Mouse (Mus musculus) bone marrow macrophage, adult 2 months (primary cell): ENCODE results near the gene Asap3. TPM values are rescaled to one million over a fixed set of nuclear protein-coding genes. Genes with fewer than 3 reads are reported as not detected.

Source experiments
- H3K27ac ChIP-seq: 2 replicates; pipeline ENCODE4 v1.5.1; 2012; ENCODE audit warnings: low read depth, low read length; ENCODE audit not compliant: insufficient read depth
- H3K4me1 ChIP-seq: 2 replicates; pipeline ENCODE4 v1.6.1; 2012; ENCODE audit warnings: low read length; ENCODE audit not compliant: control insufficient read depth, insufficient read depth
- H3K4me3 ChIP-seq: 2 replicates; pipeline ENCODE4 v1.5.1; 2012; ENCODE audit warnings: mild to moderate bottlenecking, low read length, moderate library complexity; ENCODE audit not compliant: insufficient read depth
- CTCF ChIP-seq: IDR thresholded peaks from 2 replicates; pipeline ENCODE4 v1.5.1; 2012; ENCODE audit warnings: low read depth, mild to moderate bottlenecking, low read length, moderate library complexity
- POLR2A ChIP-seq: IDR thresholded peaks from 2 replicates; pipeline ENCODE4 v1.6.1; 2012; ENCODE audit warnings: mild to moderate bottlenecking, low read depth, low read length, borderline replicate concordance
- polyA plus RNA-seq: library from polyadenylated mRNA; stranded (reverse); fragments of >200 nt; gene quantifications from 2 replicates; pipeline ENCODE4 v1.2.4, GENCODE M21; 2012; ENCODE audit not compliant: missing spikeins, insufficient read depth, insufficient read length

Asap3 gene
- polyA plus RNA-seq, 1 experiment = 0.78 TPM

DNA sequence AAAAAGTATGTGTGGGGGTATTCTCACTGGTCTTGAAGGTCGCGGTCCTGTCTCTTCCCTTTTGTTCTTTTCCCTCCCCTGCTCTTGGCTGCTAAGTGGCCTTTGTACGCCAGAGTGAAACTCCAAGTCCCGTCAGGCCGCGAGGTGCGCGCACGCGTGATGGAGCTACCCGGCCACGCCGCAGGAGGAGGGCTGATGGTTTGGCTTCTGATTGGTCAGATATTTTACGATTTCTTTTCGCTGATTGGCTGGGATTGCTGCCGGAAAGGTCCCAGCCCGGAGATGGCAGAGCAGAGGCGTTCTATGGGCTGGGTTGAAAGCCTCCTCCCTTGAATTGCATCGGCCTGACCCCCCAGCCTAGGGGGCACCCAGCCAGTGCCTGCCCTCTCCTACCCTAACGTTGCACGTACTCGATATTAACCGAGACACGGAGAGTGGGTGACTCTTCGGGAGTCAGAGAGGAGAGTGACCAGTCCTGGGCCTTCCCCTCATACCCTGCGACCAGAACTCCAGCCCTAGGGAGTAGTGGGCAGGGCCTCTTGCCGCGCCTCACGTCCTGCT lies 79.7 kb downstream of the Asap3 start:
- Histone ChIP-seq H3K4me3 (peak overlapping the region; percentile 77), H3K27ac (peak overlapping the region; percentile 73), H3K4me1 (peaks cover 16% of the 10 kb centered on the region)
- no peak for TF ChIP-seq POLR2A

DNA sequence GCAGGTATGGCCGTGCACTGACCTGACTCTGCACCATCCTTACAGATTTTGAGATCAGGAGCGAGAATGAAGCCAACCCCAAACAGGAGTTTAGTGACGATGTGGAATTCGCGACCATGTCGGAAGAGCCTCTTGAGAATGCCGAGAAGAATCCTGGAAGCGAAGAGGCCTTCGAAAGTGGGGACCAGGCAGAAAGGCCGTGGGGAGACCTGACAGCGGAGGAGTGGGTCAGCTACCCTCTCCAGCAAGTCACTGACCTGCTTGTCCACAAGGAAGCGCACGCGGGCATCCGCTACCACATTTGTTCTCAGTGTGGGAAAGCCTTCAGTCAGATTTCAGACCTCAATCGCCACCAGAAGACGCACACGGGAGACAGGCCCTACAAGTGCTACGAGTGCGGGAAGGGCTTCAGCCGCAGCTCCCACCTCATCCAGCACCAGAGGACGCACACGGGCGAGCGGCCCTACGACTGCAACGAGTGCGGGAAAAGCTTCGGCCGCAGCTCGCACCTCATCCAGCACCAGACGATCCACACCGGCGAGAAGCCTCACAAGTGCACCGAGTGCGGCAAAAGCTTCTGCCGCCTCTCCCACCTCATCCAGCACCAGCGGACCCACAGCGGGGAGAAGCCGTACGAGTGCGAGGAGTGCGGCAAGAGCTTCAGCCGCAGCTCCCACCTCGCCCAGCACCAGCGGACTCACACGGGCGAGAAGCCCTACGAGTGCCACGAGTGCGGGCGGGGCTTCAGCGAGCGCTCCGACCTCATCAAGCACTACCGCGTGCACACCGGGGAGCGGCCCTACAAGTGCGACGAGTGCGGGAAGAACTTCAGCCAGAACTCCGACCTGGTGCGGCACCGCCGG lies 84.0 kb downstream of the Asap3 start:
- Histone ChIP-seq H3K4me3 (no peak overlapping the region), H3K27ac (no peak overlapping the region), H3K4me1 (0 out of 2 replicates have a peak, but pooled peaks cover 2% of the 10 kb centered on the region)
- TF ChIP-seq CTCF = no peak
- TF ChIP-seq POLR2A = no peak

- Histone ChIP-seq H3K4me1 (0 out of 2 replicates have a peak, but pooled peaks cover 2% of the 10 kb centered on the region), H3K4me3 (no peak overlapping the region), H3K27ac (no peak overlapping the region)
- TF ChIP-seq CTCF = no peak
- TF ChIP-seq POLR2A = no peak
Measured at GRCm38 (mm10) chr4:136290781-136291595, 84.8 kb downstream of the Asap3 start.

DNA sequence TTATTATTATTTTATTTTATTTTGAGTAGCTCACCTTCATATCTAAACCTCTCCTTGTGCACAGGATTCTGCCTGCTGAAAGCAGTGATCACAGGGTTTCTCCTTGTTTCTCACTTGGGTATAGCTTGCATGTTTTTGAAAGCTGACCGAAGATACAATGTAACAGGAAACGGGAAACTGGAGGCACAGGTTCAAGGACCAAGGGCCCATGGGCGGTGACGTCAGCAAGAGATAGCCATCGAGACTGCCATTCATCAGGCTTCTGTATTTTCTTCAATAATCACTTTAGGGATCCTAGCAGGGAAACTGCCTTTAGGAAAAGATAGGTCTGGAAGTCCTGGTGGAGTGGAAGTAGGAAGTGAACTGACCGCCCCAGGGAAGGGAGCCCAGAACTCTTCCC lies 85.5 kb downstream of the Asap3 start:
- Histone ChIP-seq H3K4me3 (no peak overlapping the region), H3K4me1 (0 out of 2 replicates have a peak, but pooled peaks cover under 1% of the 10 kb centered on the region), H3K27ac (no peak overlapping the region)
- TF ChIP-seq POLR2A (no peak), CTCF (no peak)

Other genes starting within 250 kb of the Asap3 start
- 4.7 and 5.6 TPM in 2 replicates for gene Gale, start 242.6 kb upstream of the Asap3 start, polyA plus RNA-seq
- gene Lypla2, start 233.7 kb upstream of the Asap3 start, polyA plus RNA-seq = 74.7 and 77.1 TPM in 2 replicates
- gene Pithd1, start 219.1 kb upstream of the Asap3 start, polyA plus RNA-seq = 31.0 and 31.5 TPM in 2 replicates
- 66.0 and 69.3 TPM in 2 replicates for gene Eloa, start 184.6 kb upstream of the Asap3 start, polyA plus RNA-seq
- 1,501 and 1,718 TPM in 2 replicates for gene Rpl11, start 152.9 kb upstream of the Asap3 start, polyA plus RNA-seq
- gene Id3, start 62.9 kb upstream of the Asap3 start, polyA plus RNA-seq = 7.7 and 8.4 TPM in 2 replicates
- gene E2f2, start 34.0 kb upstream of the Asap3 start, polyA plus RNA-seq = 20.0 and 20.8 TPM in 2 replicates
- gene Tcea3, start 41.4 kb downstream of the Asap3 start, polyA plus RNA-seq = 6.9 and 7.8 TPM in 2 replicates
- gene Zfp46, start 78.3 kb downstream of the Asap3 start, polyA plus RNA-seq = 7.8 and 8.0 TPM in 2 replicates
- gene Hnrnpr, start 104.6 kb downstream of the Asap3 start, polyA plus RNA-seq = 57.9 and 62.2 TPM in 2 replicates
- not detected in 2 replicates for gene Htr1d, start 217.2 kb downstream of the Asap3 start, polyA plus RNA-seq